Mouse (Mus musculus): ENCODE data around the gene Kif5a.
"Not testable (repeated sequence)": the region's sequence is repeated elsewhere in the genome, so short reads cannot be mapped to it uniquely, and the experiment has no call there.

Gene Kif5a

DNA sequence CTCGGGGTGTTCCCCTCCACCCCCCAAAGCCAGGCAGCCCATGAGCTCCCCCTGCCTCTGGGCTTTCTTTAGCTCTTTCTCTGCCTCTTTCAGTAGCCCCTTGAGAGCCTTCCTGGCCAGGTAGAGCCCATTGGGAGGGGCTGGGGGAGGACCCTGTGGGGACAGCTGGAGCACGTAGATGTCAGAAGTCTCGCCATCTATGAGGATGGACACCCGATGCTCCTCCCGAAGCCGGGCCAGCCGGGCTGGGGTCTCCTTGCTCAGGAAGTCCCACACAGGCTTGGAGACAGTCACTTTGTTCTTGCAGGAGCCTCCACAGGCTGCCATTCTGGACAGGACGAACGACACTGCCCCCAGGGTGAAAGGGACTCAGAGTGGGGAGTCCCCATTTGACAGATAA lies 70.1 kb downstream of the Kif5a start:
- no peak for DNase-seq (ENCODE audit: low spot score in 2 of 2)

DNA sequence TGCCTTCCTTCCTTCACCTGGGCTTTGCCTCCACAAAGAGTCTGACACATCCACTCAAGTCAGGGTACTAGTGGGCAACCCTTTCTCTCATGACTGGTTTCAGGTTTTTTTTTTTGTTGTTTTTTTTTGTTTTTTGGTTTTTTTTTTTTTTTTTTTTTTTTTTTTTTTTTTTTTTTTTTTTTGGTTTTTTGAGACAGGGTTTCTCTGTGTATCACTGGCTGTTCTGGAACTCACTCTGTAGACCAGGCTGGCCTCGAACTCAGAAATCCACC lies 71.2 kb downstream of the Kif5a start:
- DNase-seq (ENCODE audit: low spot score in 2 of 2) = not testable (repeated sequence)

- no peak for DNase-seq (ENCODE audit: low spot score in 2 of 2)
Measured at GRCm38 (mm10) chr10:127191191-127192056, 71.7 kb downstream of the Kif5a start.

- no peak for DNase-seq (ENCODE audit: low spot score in 2 of 2)
Measured at GRCm38 (mm10) chr10:127190398-127191190, 72.6 kb downstream of the Kif5a start.

- no peak for DNase-seq (ENCODE audit: low spot score in 2 of 2)
Measured at GRCm38 (mm10) chr10:127189651-127190381, 73.3 kb downstream of the Kif5a start, which contains the start of gene Arhgef25. Arhgef25 (minus strand) TSS chr10:127190083.

GRCm38 (mm10) chr10:127189116-127189650 lies 74.0 kb downstream of the Kif5a start:
- no peak for DNase-seq (ENCODE audit: low spot score in 2 of 2)

GRCm38 (mm10) chr10:127188465-127189115 lies 74.6 kb downstream of the Kif5a start:
- no peak for DNase-seq (ENCODE audit: low spot score in 2 of 2)

DNA sequence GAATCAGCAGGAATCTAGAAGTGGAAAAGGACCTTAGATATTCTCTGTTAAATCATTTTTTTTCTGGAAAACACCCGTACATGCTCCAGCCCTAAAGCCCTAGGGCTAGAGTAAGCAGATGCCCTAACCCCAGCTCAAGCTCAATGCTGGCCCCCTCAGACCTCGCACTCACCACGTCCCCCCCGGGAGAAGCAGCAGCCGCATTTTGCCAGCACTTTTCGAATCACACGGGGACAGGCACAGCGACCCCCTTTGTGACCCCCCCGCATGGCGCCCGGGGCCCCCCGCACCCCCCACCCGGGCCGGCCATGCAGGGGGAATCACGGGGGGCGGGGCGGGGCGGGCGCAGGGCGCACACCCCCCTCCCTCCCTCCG lies 75.1 kb downstream of the Kif5a start:
- no peak for DNase-seq (ENCODE audit: low spot score in 2 of 2)

- DNase-seq (ENCODE audit: low spot score in 2 of 2) = no peak
Measured at GRCm38 (mm10) chr10:127187371-127188078, 75.6 kb downstream of the Kif5a start.

- no peak for DNase-seq (ENCODE audit: low spot score in 2 of 2)
Measured at GRCm38 (mm10) chr10:127186451-127186850, 76.7 kb downstream of the Kif5a start.

DNA sequence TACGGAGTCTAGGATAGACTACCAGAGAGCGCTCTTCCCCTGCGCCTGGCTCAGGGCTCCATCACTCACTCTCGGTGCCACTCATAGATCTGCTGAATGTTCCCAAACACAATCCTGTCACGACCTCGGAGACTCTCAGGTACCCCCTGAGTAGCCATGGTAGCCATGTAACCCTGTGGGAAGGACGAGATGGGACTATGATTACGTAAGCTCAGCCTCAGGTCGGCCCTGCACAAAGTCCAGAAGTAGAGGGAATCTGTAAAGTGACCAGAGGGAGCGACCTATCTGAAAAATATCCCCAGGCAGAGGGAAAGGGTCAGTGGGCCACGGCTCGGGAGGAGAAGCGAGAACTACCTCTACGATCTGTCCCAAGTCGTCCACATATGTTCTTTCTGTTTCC lies 77.6 kb downstream of the Kif5a start:
- no peak for DNase-seq (ENCODE audit: low spot score in 2 of 2)

- DNase-seq (ENCODE audit: low spot score in 2 of 2) = no peak
Measured at GRCm38 (mm10) chr10:127185101-127185500, 78.0 kb downstream of the Kif5a start.

- DNase-seq (ENCODE audit: low spot score in 2 of 2) = no peak
Measured at GRCm38 (mm10) chr10:127183759-127184158, 79.4 kb downstream of the Kif5a start.

- no peak for DNase-seq (ENCODE audit: low spot score in 2 of 2)
Measured at GRCm38 (mm10) chr10:127182624-127183023, 80.5 kb downstream of the Kif5a start.

DNA sequence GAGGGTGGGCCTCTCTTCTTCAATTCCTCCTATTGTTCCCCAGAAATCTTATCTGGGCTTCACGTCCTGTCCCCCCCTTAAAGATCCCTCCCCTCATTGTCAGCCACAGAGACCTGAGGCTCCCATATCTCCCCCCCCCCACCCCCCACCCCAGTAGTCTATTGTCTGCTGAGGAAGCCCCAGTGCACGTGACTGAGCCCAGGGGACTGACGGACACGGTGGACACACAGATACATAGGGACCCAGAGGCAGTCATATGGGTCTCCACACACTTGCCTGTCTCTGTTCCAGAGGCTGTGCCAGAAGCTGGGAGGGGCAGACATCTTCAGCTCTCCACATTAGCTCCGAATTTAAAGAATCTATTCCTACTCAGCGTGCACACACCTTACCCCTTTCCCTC lies 81.6 kb downstream of the Kif5a start:
- DNase-seq (ENCODE audit: low spot score in 2 of 2) = no peak

DNA sequence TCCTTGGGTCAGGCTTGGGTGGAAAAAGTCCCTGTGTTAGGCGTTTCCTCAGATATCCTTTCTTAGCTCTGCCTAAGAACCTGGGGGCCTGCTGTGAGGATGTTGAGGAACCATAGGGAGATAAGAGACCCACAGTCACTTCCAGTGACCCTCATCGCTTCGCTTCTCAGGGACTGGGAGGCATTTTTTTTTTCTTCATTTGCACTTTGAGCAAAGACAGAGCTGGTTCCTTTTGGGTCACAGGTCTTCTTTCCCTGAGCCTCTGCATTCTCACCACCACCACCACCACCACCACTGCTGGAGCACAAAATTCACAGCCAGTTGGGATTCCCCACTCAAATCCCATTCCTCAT lies 82.5 kb downstream of the Kif5a start:
- DNase-seq (ENCODE audit: low spot score in 2 of 2) = no peak

DNA sequence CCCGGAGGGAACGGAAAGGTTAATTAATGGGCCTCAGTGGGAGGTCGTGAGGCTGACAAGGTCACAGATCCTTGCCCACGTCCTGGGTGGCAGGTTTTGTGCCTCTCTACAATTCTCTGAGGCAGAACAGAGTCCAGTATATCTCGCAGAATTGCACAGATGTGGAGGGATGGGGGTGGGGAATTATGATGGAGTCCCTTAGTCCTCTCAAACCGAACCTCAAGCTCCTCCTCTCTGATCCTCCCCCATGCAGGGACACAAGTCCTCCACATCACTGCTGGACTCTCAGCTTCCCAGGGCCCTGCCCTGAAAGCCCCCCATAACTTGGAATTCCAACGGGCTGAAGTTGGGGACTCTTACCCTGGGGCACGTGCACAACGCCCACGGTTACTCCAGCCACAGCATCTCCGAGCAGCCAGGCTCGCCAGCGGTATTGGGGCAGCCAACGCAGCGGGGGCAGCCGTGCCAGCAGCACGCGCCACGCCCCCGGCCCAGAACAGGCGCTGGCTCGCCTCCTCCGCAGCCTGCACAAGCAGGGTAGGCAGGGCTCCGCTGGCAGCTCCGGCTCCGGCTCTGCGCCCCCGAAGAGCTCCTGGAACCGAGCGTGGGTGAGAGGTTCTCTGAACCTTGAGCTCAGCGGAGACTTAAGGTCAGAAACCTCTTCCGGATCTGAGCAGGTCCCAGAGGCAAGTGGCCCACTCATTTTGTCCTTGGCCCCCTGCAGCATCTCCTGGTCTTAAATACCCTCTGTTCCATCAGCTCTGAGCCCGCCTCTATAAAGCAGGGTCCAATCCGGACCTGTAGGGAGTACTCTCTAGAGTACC lies 83.1 kb downstream of the Kif5a start, which contains the start of gene Slc26a10:
TSS of gene Slc26a10 (minus strand) at position 775 of the 824 bp plus-strand sequence.
- no peak for DNase-seq (ENCODE audit: low spot score in 2 of 2)

GRCm38 (mm10) chr10:127178286-127179027 lies 84.7 kb downstream of the Kif5a start:
- no peak for DNase-seq (ENCODE audit: low spot score in 2 of 2)

DNA sequence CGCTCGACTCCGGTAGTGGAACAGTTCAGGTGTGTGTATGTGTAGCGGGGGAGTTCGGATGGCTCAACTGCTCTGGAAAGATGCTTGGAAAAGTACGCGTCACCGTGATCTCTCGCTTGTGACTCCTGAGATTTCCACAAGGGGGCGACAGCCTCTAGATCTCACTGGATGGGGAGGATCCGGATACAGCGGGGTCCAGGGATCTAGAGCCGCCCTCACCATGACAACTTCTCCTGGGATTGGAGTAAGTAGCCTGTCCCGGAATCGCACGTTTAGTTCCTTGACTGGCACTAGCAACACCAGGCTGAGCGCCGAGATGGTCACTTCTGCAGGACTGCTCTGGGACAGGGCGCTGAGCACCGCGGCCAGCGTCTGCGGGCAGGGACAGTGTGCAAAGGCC lies 85.4 kb downstream of the Kif5a start:
- DNase-seq (ENCODE audit: low spot score in 2 of 2) = peak in 1 of 2 experiments; percentile 62

Data from thymus, postnatal 10 days (tissue).